Mouse (Mus musculus) central nervous system, embryonic 14 days (tissue): Measurements from ENCODE around the gene Cela3a. TPM values are rescaled to one million over a fixed set of nuclear protein-coding genes. Genes with fewer than 3 reads are reported as not detected.

ENCODE experiments used
- polyA plus RNA-seq: library from polyadenylated mRNA; depleted of rRNA; stranded (reverse); fragments of >200 nt; gene quantifications from 2 replicates; pipeline ENCODE4 v1.2.3, GENCODE M21; 2012; rRNA removed

The Cela3a gene
- polyA plus RNA-seq, result not detected in 2 replicates

GRCm38 (mm10) chr4:137409691-137410090, at the start of gene Cela3a:
TSS of gene Cela3a (minus strand) at chr4:137409791.

GRCm38 (mm10) chr4:137453234-137453767, 43.7 kb upstream of the Cela3a start, which contains the start of gene 1700013G24Rik:
TSS of gene 1700013G24Rik (plus strand) at chr4:137453284.

GRCm38 (mm10) chr4:137430502-137430901, 20.9 kb upstream of the Cela3a start, which contains the start of gene Cela3b:
TSS of gene Cela3b (minus strand) at chr4:137430540.

DNA sequence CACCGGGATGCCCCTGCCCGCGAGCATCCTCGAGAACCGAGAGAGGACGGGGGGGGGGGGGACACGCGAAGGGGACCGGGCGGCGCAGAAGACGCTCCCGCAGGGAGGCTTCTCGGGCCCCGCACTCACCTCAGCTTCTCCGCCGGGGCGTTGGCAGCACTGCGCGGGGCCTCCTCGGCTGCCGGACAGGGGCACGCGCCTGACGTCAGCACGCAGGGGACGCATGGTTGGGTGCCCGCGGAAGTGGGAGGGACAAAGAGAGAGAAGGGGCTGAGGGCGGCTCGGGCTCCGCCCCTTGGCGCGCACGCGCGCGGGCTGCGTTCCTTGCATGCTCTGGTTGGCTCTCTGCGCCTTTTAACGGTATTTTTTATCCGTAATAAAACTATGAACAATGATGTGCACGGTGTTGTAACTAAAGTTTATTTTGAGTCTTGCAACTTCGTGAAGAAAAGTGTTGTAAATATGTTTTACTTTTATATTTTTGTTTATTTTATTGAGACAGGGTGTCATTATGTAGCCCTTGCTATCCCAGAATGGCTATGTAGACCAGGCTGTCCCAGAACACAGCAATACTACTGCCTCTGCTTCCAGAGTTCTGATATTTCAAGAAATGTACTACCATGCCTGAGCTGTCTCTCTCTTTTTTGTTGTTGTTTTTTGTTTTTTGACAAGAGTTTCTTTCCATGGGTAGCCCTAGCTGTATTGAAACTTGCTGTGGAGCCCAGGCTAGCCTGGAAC, 51.9 kb downstream of the Cela3a start, which contains the start of gene Cdc42:
Gene Cdc42 (minus strand): TSS at position 204 of the 738 bp plus-strand sequence.

Other genes starting within 250 kb of the Cela3a start
- gene Wnt4, start 132.3 kb downstream of the Cela3a start, polyA plus RNA-seq, result 2.1 and 3.8 TPM in 2 replicates
- gene Cdc42, start 52.1 kb downstream of the Cela3a start, polyA plus RNA-seq, result 426 and 432 TPM in 2 replicates
- gene Cela3b, start 20.7 kb upstream of the Cela3a start, polyA plus RNA-seq, result not detected in 2 replicates
- not detected in 2 replicates for gene 1700013G24Rik, start 43.5 kb upstream of the Cela3a start, polyA plus RNA-seq
- 7.2 and 21.1 TPM in 2 replicates for gene Hspg2, start 59.0 kb upstream of the Cela3a start, polyA plus RNA-seq
- gene Ldlrad2, start 164.8 kb upstream of the Cela3a start, polyA plus RNA-seq, result 0.33 and 0.58 TPM in 2 replicates
- 140 and 147 TPM in 2 replicates for gene Usp48, start 184.0 kb upstream of the Cela3a start, polyA plus RNA-seq